8 mouse cellular contexts compared by ENCODE assay signal in genomic region chr3:82074201-82074851, GRCm38 (mm10). TPM values are rescaled to one million over a fixed set of nuclear protein-coding genes. Genes with fewer than 3 reads are reported as not detected.
A peak's percentile ranks its signal among the peaks of the same experiment; 100 is the strongest.
DNase-seq lines count a peak whose midpoint lies in the region; ATAC-seq and TF ChIP-seq lines count a peak whose summit lies in the region.

Gene Gucy1b1, minus strand, starts transcription at chr3:82074689.

- no peaks in the 10 kb centered on the region for H3K36me3 ChIP-seq in forebrain, embryonic 12.5 days (replicated peaks)
- no peaks in the 10 kb centered on the region for H3K36me3 ChIP-seq in heart, embryonic 15.5 days
- H3K36me3 ChIP-seq in kidney, postnatal 0 days (ENCODE audit: insufficient read depth, low read length), result no peaks in the 10 kb centered on the region
- H3K36me3 ChIP-seq in limb, embryonic 15.5 days, result no peaks in the 10 kb centered on the region
- H3K36me3 ChIP-seq in midbrain, embryonic 16.5 days (ENCODE audit: control insufficient read depth, insufficient read depth, low read length), result no peaks in the 10 kb centered on the region

- DNase-seq in CD4-positive helper T cell, adult 2 months (ENCODE audit: low read depth, low spot score), result peak; percentile 53
- peak; percentile 32 for DNase-seq in c-Kit-positive CD71-negative TER-119-negative erythroid progenitor cells, embryonic 14.5 days (ENCODE audit: low read depth)
- DNase-seq in kidney, postnatal 0 days (ENCODE audit: low spot score), result peak; percentile 96
- DNase-seq in spleen, postnatal 4 days (ENCODE audit: low spot score in 2 of 2), result peak; percentile 15 to 60

- ATAC-seq in forebrain, embryonic 12.5 days (ENCODE audit: low FRiP score), result peak; percentile 99
- peak; percentile 95 for ATAC-seq in heart, embryonic 15.5 days (replicated peaks; ENCODE audit: insufficient number of reproducible peaks, insufficient read depth, low FRiP score, low read depth)
- peak; percentile 96 for ATAC-seq in kidney, postnatal 0 days (replicated peaks; ENCODE audit: low FRiP score, low read depth)
- ATAC-seq in limb, embryonic 15.5 days (ENCODE audit: insufficient number of reproducible peaks, low FRiP score, low TSS enrichment, low read depth), result peak; percentile 90
- peak; percentile 100 for ATAC-seq in midbrain, embryonic 16.5 days

- peaks cover 8% of the 10 kb centered on the region; the same call in 1 of the 2 replicates for H3K4me1 ChIP-seq in forebrain, embryonic 12.5 days
- H3K4me1 ChIP-seq in heart, embryonic 15.5 days (replicated peaks), result peaks cover 8% of the 10 kb centered on the region
- H3K4me1 ChIP-seq in kidney, postnatal 0 days (replicated peaks; ENCODE audit: insufficient read depth, low read length), result 0 out of 2 replicates have a peak, but pooled peaks cover 4% of the 10 kb centered on the region
- H3K4me1 ChIP-seq in limb, embryonic 15.5 days, result peaks cover 17% of the 10 kb centered on the region
- peaks cover 14% of the 10 kb centered on the region for H3K4me1 ChIP-seq in midbrain, embryonic 16.5 days (ENCODE audit: control insufficient read depth, insufficient read depth, low read length)

- 2% methylated on average over 25 of the region's 25 CpGs for WGBS in forebrain, embryonic 12.5 days
- 1% methylated on average over 25 of the region's 25 CpGs for WGBS in heart, embryonic 15.5 days
- WGBS in kidney, postnatal 0 days, result 2% methylated on average over 25 of the region's 25 CpGs
- 3% methylated on average over 25 of the region's 25 CpGs for WGBS in limb, embryonic 15.5 days
- WGBS in midbrain, embryonic 16.5 days, result 1% methylated on average over 25 of the region's 25 CpGs

- H3K27me3 ChIP-seq in forebrain, embryonic 12.5 days, result peaks cover 10% of the 10 kb centered on the region
- no peaks in the 10 kb centered on the region for H3K27me3 ChIP-seq in heart, embryonic 15.5 days
- no peaks in the 10 kb centered on the region for H3K27me3 ChIP-seq in kidney, postnatal 0 days (ENCODE audit: insufficient read depth, low read length)
- peaks cover 12% of the 10 kb centered on the region; the same call in 1 of the 2 replicates for H3K27me3 ChIP-seq in limb, embryonic 15.5 days
- H3K27me3 ChIP-seq in midbrain, embryonic 16.5 days (ENCODE audit: control insufficient read depth, insufficient read depth, low read depth, low read length), result no peaks in the 10 kb centered on the region

- H3K9me3 ChIP-seq in forebrain, embryonic 12.5 days, result no peaks in the 10 kb centered on the region
- H3K9me3 ChIP-seq in heart, embryonic 15.5 days (replicated peaks), result no peaks in the 10 kb centered on the region
- no peaks in the 10 kb centered on the region for H3K9me3 ChIP-seq in kidney, postnatal 0 days (replicated peaks; ENCODE audit: low read length)
- H3K9me3 ChIP-seq in limb, embryonic 15.5 days, result no peaks in the 10 kb centered on the region
- H3K9me3 ChIP-seq in midbrain, embryonic 16.5 days (replicated peaks; ENCODE audit: control insufficient read depth, low read length, poor library complexity, severe bottlenecking), result no peaks in the 10 kb centered on the region

- peak within 1 kb of the TSS; percentile 93 for H3K4me2 ChIP-seq in forebrain, embryonic 12.5 days
- peak within 1 kb of the TSS; percentile 91 for H3K4me2 ChIP-seq in heart, embryonic 15.5 days
- peak within 1 kb of the TSS; percentile 89 for H3K4me2 ChIP-seq in kidney, postnatal 0 days (ENCODE audit: low read length)
- H3K4me2 ChIP-seq in limb, embryonic 15.5 days, result peak within 1 kb of the TSS; percentile 95
- H3K4me2 ChIP-seq in midbrain, embryonic 16.5 days (ENCODE audit: low read length), result peak within 1 kb of the TSS; percentile 78

- peak within 1 kb of the TSS; percentile 66 for H3K9ac ChIP-seq in forebrain, embryonic 12.5 days
- peak within 1 kb of the TSS; percentile 61 for H3K9ac ChIP-seq in heart, embryonic 15.5 days
- H3K9ac ChIP-seq in kidney, postnatal 0 days (ENCODE audit: low read depth, low read length), result peak within 1 kb of the TSS; percentile 53
- H3K9ac ChIP-seq in limb, embryonic 15.5 days, result peak within 1 kb of the TSS; percentile 39
- peak within 1 kb of the TSS; percentile 76 for H3K9ac ChIP-seq in midbrain, embryonic 16.5 days (ENCODE audit: low read depth, low read length)

- no peak for TF ChIP-seq CTCF in kidney, postnatal 0 days (IDR thresholded peaks at IDR 0.05; ENCODE audit: low read depth)

- H3K27ac ChIP-seq in forebrain, embryonic 12.5 days, result 0 out of 2 replicates have a peak within 1 kb of the TSS, but pooled peaks have one; percentile 46
- H3K27ac ChIP-seq in heart, embryonic 15.5 days, result peak within 1 kb of the TSS; percentile 91
- H3K27ac ChIP-seq in kidney, postnatal 0 days, result peak within 1 kb of the TSS; percentile 61; the same call in 1 of the 2 replicates
- H3K27ac ChIP-seq in limb, embryonic 15.5 days, result no peak within 1 kb of the TSS
- peak within 1 kb of the TSS; percentile 78 for H3K27ac ChIP-seq in midbrain, embryonic 16.5 days (ENCODE audit: low read length)

- peak within 1 kb of the TSS; percentile 53 for H3K4me3 ChIP-seq in forebrain, embryonic 12.5 days (replicated peaks)
- H3K4me3 ChIP-seq in heart, embryonic 15.5 days, result peak within 1 kb of the TSS; percentile 77
- peak within 1 kb of the TSS; percentile 51 for H3K4me3 ChIP-seq in kidney, postnatal 0 days (replicated peaks; ENCODE audit: low read depth, low read length)
- H3K4me3 ChIP-seq in limb, embryonic 15.5 days, result peak within 1 kb of the TSS; percentile 48
- H3K4me3 ChIP-seq in midbrain, embryonic 16.5 days (ENCODE audit: low read depth, low read length), result peak within 1 kb of the TSS; percentile 62

RNA-seq across cellular contexts. Expression of gene Gucy1b1, which starts in this region (rescaled TPM):
- 12.1 and 12.6 TPM in 2 replicates for polyA plus RNA-seq in forebrain, embryonic 12.5 days (2016; fragmentation: Nextera tagmentation; extraction: Ambion mirVana)
- polyA plus RNA-seq in heart, embryonic 15.5 days (2015; fragmentation: Nextera tagmentation; extraction: Ambion mirVana), result 45.0 and 46.2 TPM in 2 replicates
- 24.2 and 28.2 TPM in 2 replicates for polyA plus RNA-seq in kidney, postnatal 0 days (2015; fragmentation: Nextera tagmentation; extraction: Ambion mirVana)
- polyA plus RNA-seq in limb, embryonic 15.5 days (2015; fragmentation: Nextera tagmentation; extraction: Ambion mirVana), result 11.2 and 13.0 TPM in 2 replicates
- 58.6 and 65.9 TPM in 2 replicates for polyA plus RNA-seq in midbrain, embryonic 16.5 days (2015; fragmentation: Nextera tagmentation; extraction: Ambion mirVana)

Comparison
In these comparisons a context has a peak if more than half of its experiments do, and no peak if none do; other contexts are left out.
1. DNase-seq: peak in every context shown above with its lines; median percentile 96 in kidney, postnatal 0 days; 53 in CD4-positive helper T cell, adult 2 months; 38 in spleen, postnatal 4 days; 32 in c-Kit-positive CD71-negative TER-119-negative erythroid progenitor cells, embryonic 14.5 days.